Mouse (Mus musculus) liver, postnatal 0 days (tissue): Measurements from ENCODE around the gene 3100002H09Rik.

Experiments
- CTCF ChIP-seq: sonication (generic); IDR thresholded peaks from 2 replicates; pipeline ENCODE4 v1.5.1; 2016; ENCODE audit warnings: antibody characterized with exemption, low read depth
- EP300 ChIP-seq: IDR thresholded peaks from 2 replicates; pipeline ENCODE4 v1.6.1; 2016; ENCODE audit warnings: antibody characterized with exemption, low read depth, mild to moderate bottlenecking

DNA sequence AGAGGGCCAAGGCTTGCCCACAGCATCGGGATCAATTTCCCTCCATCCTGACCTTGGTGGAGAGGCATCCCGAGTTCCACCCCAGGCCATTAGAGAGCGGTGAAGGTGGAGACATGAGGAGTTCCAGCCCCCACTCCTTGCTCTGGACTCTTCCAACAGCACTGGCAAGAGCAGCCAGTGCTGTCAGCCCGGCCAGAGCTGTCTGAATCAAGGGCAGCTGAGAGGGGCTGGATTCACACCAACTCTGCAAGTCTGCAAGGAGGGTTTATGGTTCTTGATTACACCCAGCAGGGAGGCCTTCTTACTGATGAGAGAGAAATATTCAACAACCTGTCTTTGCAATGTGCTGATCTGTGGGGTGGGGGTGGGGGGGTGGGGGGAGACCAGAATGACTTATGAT is 37.0 kb downstream of the 3100002H09Rik start:
- TF ChIP-seq CTCF, result no peak
- no peak for TF ChIP-seq EP300
